Mouse (Mus musculus) splenic B cell, adult 2 months (primary cell): Measurements from ENCODE around the gene Acbd6.

Experiments used
- DNase-seq: peaks from one replicate; pipeline ENCODE4 v3.0.0-alpha.2; 2011; ENCODE audit warnings: low read depth, low spot score
- H3K27me3 ChIP-seq: 2 replicates; pipeline ENCODE4 v1.6.1; 2012; ENCODE audit warnings: mild to moderate bottlenecking, low read length, moderate library complexity, mixed read lengths; ENCODE audit not compliant: control insufficient read depth, poor library complexity, insufficient read depth, severe bottlenecking
- H3K36me3 ChIP-seq: 2 replicates; pipeline ENCODE4 v1.6.1; 2012; ENCODE audit warnings: mild to moderate bottlenecking, low read length, moderate library complexity, mixed read lengths; ENCODE audit not compliant: control insufficient read depth, poor library complexity, insufficient read depth, severe bottlenecking

Acbd6 gene

GRCm38 (mm10) chr1:155558012-155558842 lies at the start of gene Acbd6:
TSS of gene Acbd6 (plus strand) at chr1:155558120.
- Histone ChIP-seq H3K27me3 (no peaks in the 10 kb centered on the region), H3K36me3 (no peaks in the 10 kb centered on the region)
- DNase-seq, result peak; percentile 86

GRCm38 (mm10) chr1:155510263-155510662 lies 47.7 kb upstream of the Acbd6 start:
- no peak for DNase-seq
- Histone ChIP-seq H3K36me3 (no peaks in the 10 kb centered on the region), H3K27me3 (no peaks in the 10 kb centered on the region)

- no peaks in the 10 kb centered on the region for H3K36me3 ChIP-seq
- no peaks in the 10 kb centered on the region for H3K27me3 ChIP-seq
- no peak for DNase-seq
Measured at GRCm38 (mm10) chr1:155515866-155516265, 42.1 kb upstream of the Acbd6 start.

- Histone ChIP-seq H3K36me3 (no peaks in the 10 kb centered on the region), H3K27me3 (no peaks in the 10 kb centered on the region)
- DNase-seq, result peak; percentile 57
Measured at GRCm38 (mm10) chr1:155516594-155516993, 41.3 kb upstream of the Acbd6 start.

- Histone ChIP-seq H3K36me3 (no peaks in the 10 kb centered on the region), H3K27me3 (no peaks in the 10 kb centered on the region)
- no peak for DNase-seq
Measured at GRCm38 (mm10) chr1:155517060-155517459, 40.9 kb upstream of the Acbd6 start.

- Histone ChIP-seq H3K27me3 (no peaks in the 10 kb centered on the region), H3K36me3 (no peaks in the 10 kb centered on the region)
- no peak for DNase-seq
Measured at GRCm38 (mm10) chr1:155520285-155520684, 37.6 kb upstream of the Acbd6 start.

GRCm38 (mm10) chr1:155522493-155522892 lies 35.4 kb upstream of the Acbd6 start:
- no peaks in the 10 kb centered on the region for H3K27me3 ChIP-seq
- no peak for DNase-seq

GRCm38 (mm10) chr1:155526176-155526575 lies 31.7 kb upstream of the Acbd6 start:
- DNase-seq, result no peak
- no peaks in the 10 kb centered on the region for H3K27me3 ChIP-seq
- no peaks in the 10 kb centered on the region for H3K36me3 ChIP-seq

More at GRCm38 (mm10) chr1:155522493-155522892, 35.4 kb upstream of the Acbd6 start:
- H3K36me3 ChIP-seq, result no peaks in the 10 kb centered on the region

GRCm38 (mm10) chr1:155527027-155527786 lies 30.7 kb upstream of the Acbd6 start:
- H3K27me3 ChIP-seq, result no peaks in the 10 kb centered on the region
- DNase-seq, result no peak
- no peaks in the 10 kb centered on the region for H3K36me3 ChIP-seq

- H3K36me3 ChIP-seq, result no peaks in the 10 kb centered on the region
- no peaks in the 10 kb centered on the region for H3K27me3 ChIP-seq
- DNase-seq, result no peak
Measured at GRCm38 (mm10) chr1:155527787-155528158, 30.1 kb upstream of the Acbd6 start.

- DNase-seq, result no peak
- no peaks in the 10 kb centered on the region for H3K36me3 ChIP-seq
Measured at GRCm38 (mm10) chr1:155528405-155529119, 29.4 kb upstream of the Acbd6 start.

GRCm38 (mm10) chr1:155529120-155529963 lies 28.6 kb upstream of the Acbd6 start:
- H3K27me3 ChIP-seq, result no peaks in the 10 kb centered on the region
- no peaks in the 10 kb centered on the region for H3K36me3 ChIP-seq
- DNase-seq, result no peak

More at GRCm38 (mm10) chr1:155528405-155529119, 29.4 kb upstream of the Acbd6 start:
- no peaks in the 10 kb centered on the region for H3K27me3 ChIP-seq

- Histone ChIP-seq H3K36me3 (no peaks in the 10 kb centered on the region), H3K27me3 (no peaks in the 10 kb centered on the region)
- DNase-seq, result no peak
Measured at GRCm38 (mm10) chr1:155530561-155531457, 27.1 kb upstream of the Acbd6 start.
